Mouse (Mus musculus): ENCODE data around the gene Gm21739.
"Not testable (repeated sequence)": the region's sequence is repeated elsewhere in the genome, so short reads cannot be mapped to it uniquely, and the experiment has no call there.

Gm21739 gene

GRCm38 (mm10) chrY:44264344-44264743 is at the start of gene Gm21739:
Gene Gm21739, minus strand, starts transcription at chrY:44264444.
- DNase-seq: not testable (repeated sequence)
